Mouse (Mus musculus) ES-Bruce4 (cell line): ENCODE data around the gene Fasl.

Source experiments
- CTCF ChIP-seq: IDR thresholded peaks from one replicate; pipeline ENCODE4 v1.8.1; 2011; ENCODE audit warnings: low read depth, low read length
- EP300 ChIP-seq: IDR thresholded peaks from 2 replicates; pipeline ENCODE4 v1.6.1; 2011; ENCODE audit warnings: low read depth, low read length; ENCODE audit not compliant: insufficient read depth
- POLR2A ChIP-seq: IDR thresholded peaks from one replicate; pipeline ENCODE4 v1.8.1; 2011; ENCODE audit warnings: low read length; ENCODE audit not compliant: insufficient read depth

DNA sequence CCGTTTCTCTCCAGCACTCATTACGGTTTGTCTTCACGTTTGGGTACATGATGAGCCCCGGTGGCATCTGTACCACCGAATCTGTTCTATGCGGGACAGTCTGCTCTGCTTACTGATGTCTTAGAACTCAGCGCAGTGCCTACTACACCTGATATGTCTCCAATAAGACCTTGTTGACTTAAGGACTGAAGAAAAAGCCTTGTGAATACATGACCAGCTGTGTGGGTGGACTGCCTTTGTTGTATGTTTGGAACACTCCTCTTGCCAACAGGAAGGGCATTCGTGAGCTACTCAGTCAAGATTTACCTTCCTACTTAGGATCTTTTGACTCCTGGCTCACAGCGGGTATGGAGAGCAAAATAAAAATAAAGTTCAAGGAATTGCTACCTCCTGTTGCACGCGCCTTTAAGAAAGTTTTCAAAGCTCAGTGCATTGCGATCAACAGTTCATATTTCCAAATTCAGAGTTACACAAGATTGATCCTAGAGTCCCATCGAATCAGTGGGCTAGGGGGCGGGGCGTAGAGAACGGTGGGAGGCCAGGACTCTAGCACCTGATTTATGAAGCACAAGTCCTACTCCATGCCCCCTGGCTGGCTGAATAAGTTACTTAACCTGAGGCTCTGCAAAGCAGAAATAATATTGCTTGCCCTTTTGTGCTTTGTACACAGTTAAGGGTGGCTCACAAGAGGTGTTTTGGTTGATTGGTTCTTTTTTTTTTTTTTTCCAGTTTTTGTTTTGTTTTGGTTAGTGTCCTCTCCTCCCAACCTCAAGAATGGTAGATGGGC, 45.6 kb downstream of the Fasl start:
- TF ChIP-seq CTCF (no peak), EP300 (no peak), POLR2A (no peak)
